Comparison of ENCODE assay signal across 17 mouse cellular contexts in the genomic region with DNA sequence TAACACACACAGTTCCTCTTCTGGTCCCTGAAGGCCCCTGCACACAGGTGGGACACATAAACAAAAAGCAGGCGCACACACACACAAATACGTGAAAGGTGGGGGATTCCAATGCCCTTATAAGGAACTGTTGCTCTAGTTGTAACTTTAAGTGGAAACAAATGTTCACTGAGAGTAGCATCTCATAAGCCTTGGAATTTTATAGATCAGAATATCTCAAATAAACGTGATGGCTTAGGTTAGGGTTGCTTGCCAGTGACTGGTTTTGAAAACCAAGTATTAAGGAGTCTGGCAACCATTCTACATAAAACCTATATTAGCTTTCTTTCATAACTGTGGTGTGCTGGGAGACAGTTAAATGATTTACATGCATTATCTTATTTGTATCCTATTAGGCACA.
"Had no signal": no experiment of that assay in that cellular context is flagged by ENCODE, and none has a peak within 500 bp of the region (broad histone marks: within the 10 kb centered on the region; RNA-seq: fewer than 3 reads in every experiment).

No protein-coding gene starts in this region.

- H3K4me1 ChIP-seq: midbrain, embryonic 10.5 days; midbrain, embryonic 12.5 days; neural tube, embryonic 13.5 days; neural tube, embryonic 15.5 days had no signal

- H3K9me3 ChIP-seq: midbrain, embryonic 10.5 days; midbrain, embryonic 12.5 days; neural tube, embryonic 13.5 days; neural tube, embryonic 15.5 days had no signal

- H3K4me3 ChIP-seq: midbrain, embryonic 10.5 days; midbrain, embryonic 12.5 days; myocyte; neural tube, embryonic 13.5 days; neural tube, embryonic 15.5 days had no signal

- H3K27me3 ChIP-seq: midbrain, embryonic 12.5 days; neural tube, embryonic 13.5 days; neural tube, embryonic 15.5 days had no signal

- ATAC-seq: midbrain, embryonic 16.5 days had no signal

- H3K4me2 ChIP-seq: midbrain, embryonic 12.5 days; neural tube, embryonic 13.5 days; neural tube, embryonic 15.5 days had no signal

- DNase-seq: lung, postnatal 4 days; midbrain, embryonic 14.5 days; retina, postnatal 1 day; right cerebral cortex, adult 18-20 months; right cerebral cortex, postnatal 25 days; right cerebral cortex, postnatal 4 days; spleen, adult 18-20 months; thymus, adult 18-20 months; thymus, postnatal 14 days; thymus, postnatal 36 days had no signal

- H3K27ac ChIP-seq: liver, embryonic 14.5 days; midbrain, embryonic 10.5 days; midbrain, embryonic 12.5 days; neural tube, embryonic 13.5 days; neural tube, embryonic 15.5 days had no signal

- H3K36me3 ChIP-seq: midbrain, embryonic 10.5 days; midbrain, embryonic 12.5 days; neural tube, embryonic 13.5 days; neural tube, embryonic 15.5 days had no signal

- H3K9ac ChIP-seq: liver, embryonic 14.5 days; midbrain, embryonic 12.5 days; neural tube, embryonic 13.5 days; neural tube, embryonic 15.5 days had no signal
